Mouse (Mus musculus) lung, embryonic 14.5 days (tissue): ENCODE measurements around the gene Bmpr1b. TPM values are rescaled to one million over a fixed set of nuclear protein-coding genes. Genes with fewer than 3 reads are reported as not detected.

Experiments used
- ATAC-seq: fragments of 200-750 bp; cut with Nextera tagmentation; 2 replicates; pipeline ENCODE4 v1.8.0; 2017; ENCODE audit warnings: mild to moderate bottlenecking, moderate TSS enrichment, moderate library complexity; ENCODE audit not compliant: insufficient read depth
- DNase-seq: peaks from one replicate; pipeline ENCODE4 v3.0.0-alpha.2; 2015
- H3K27ac ChIP-seq: fragments of 300-500 bp; sonication (generic); 2 replicates; pipeline ENCODE4 v1.5.1; 2014; ENCODE audit warnings: low read depth, mild to moderate bottlenecking, moderate library complexity
- H3K27me3 ChIP-seq: fragments of 300-500 bp; sonication (generic); 2 replicates; pipeline ENCODE4 v1.6.1; 2014; ENCODE audit warnings: low read length, control low read depth; ENCODE audit not compliant: insufficient read depth
- H3K36me3 ChIP-seq: fragments of 300-500 bp; sonication (generic); 2 replicates; pipeline ENCODE4 v1.6.1; 2014; ENCODE audit warnings: control low read depth; ENCODE audit not compliant: insufficient read depth
- H3K4me1 ChIP-seq: fragments of 300-500 bp; sonication (generic); 2 replicates; pipeline ENCODE4 v1.6.1; 2014; ENCODE audit warnings: antibody characterized with exemption, control low read depth; ENCODE audit not compliant: insufficient read depth
- H3K4me2 ChIP-seq: fragments of 300-500 bp; sonication (generic); 2 replicates; pipeline ENCODE4 v1.6.1; 2014; ENCODE audit warnings: mild to moderate bottlenecking
- H3K4me3 ChIP-seq: fragments of 300-500 bp; sonication (generic); 2 replicates; pipeline ENCODE4 v1.5.1; 2014; ENCODE audit warnings: low read depth, low read length
- H3K9ac ChIP-seq: fragments of 300-500 bp; sonication (generic); 2 replicates; pipeline ENCODE4 v1.6.1; 2014
- H3K9me3 ChIP-seq: fragments of 300-500 bp; sonication (generic); 2 replicates; pipeline ENCODE4 v1.6.1; 2016; ENCODE audit warnings: low read depth, low read length, control low read depth
- CTCF ChIP-seq: IDR thresholded peaks from 2 replicates; pipeline ENCODE4 v1.5.1; 2016; ENCODE audit warnings: antibody characterized with exemption, low read depth
- whole genome bisulfite sequencing: fragments of 180-500 bp; shearing (Covaris S2); extraction: QIAGEN DNeasy Blood & Tissue Kit; methylation state at CpG from one replicate; pipeline ENCODE4 v1.1.7; 2014; 5-methylcytosine and 5-hydroxymethylcytosine counted together
- polyA plus RNA-seq: library from polyadenylated mRNA; unstranded; fragments of >200 nt; fragmentation: Nextera tagmentation; extraction: Ambion mirVana; gene quantifications from 2 replicates; pipeline ENCODE4 v1.2.1, GENCODE M21; 2014

Bmpr1b gene
- polyA plus RNA-seq, 1 experiment from 2014 or later = 6.7 TPM

GRCm38 (mm10) chr3:141872337-141873042, 296.7 kb downstream of the Bmpr1b start:
- no peak for DNase-seq
- H3K27ac ChIP-seq = no peak overlapping the region
- no peak for ATAC-seq
- WGBS = 81% methylated on average over 10 of the region's 10 CpGs
- H3K4me1 ChIP-seq = no peaks in the 10 kb centered on the region
- H3K4me2 ChIP-seq = no peak overlapping the region
- no peaks in the 10 kb centered on the region for H3K36me3 ChIP-seq
- H3K9me3 ChIP-seq = no peaks in the 10 kb centered on the region
- no peaks in the 10 kb centered on the region for H3K27me3 ChIP-seq
- no peak for TF ChIP-seq CTCF
- no peak overlapping the region for H3K4me3 ChIP-seq
- no peak overlapping the region for H3K9ac ChIP-seq

- Histone ChIP-seq H3K9ac (no peak overlapping the region), H3K4me1 (no peaks in the 10 kb centered on the region), H3K27me3 (no peaks in the 10 kb centered on the region), H3K4me3 (no peak overlapping the region), H3K27ac (no peak overlapping the region), H3K4me2 (no peak overlapping the region), H3K36me3 (no peaks in the 10 kb centered on the region), H3K9me3 (no peaks in the 10 kb centered on the region)
- DNase-seq = no peak
- 69% methylated on average over 3 of the region's 3 CpGs for WGBS
- no peak for ATAC-seq
- no peak for TF ChIP-seq CTCF
Measured at GRCm38 (mm10) chr3:141871805-141872204, 297.4 kb downstream of the Bmpr1b start.

- Histone ChIP-seq H3K4me1 (no peaks in the 10 kb centered on the region), H3K27ac (no peak overlapping the region), H3K36me3 (no peaks in the 10 kb centered on the region), H3K9me3 (no peaks in the 10 kb centered on the region), H3K4me3 (no peak overlapping the region), H3K27me3 (no peaks in the 10 kb centered on the region), H3K4me2 (no peak overlapping the region), H3K9ac (no peak overlapping the region)
- ATAC-seq (peak; percentile 89), DNase-seq (peak; percentile 87)
- WGBS = 15% methylated on average over 13 of the region's 13 CpGs
- TF ChIP-seq CTCF = peak; percentile 88
Measured at GRCm38 (mm10) chr3:141862816-141863461, 306.3 kb downstream of the Bmpr1b start.

- Histone ChIP-seq H3K27me3 (no peaks in the 10 kb centered on the region), H3K27ac (no peak overlapping the region), H3K4me2 (no peak overlapping the region), H3K4me1 (no peaks in the 10 kb centered on the region), H3K9ac (no peak overlapping the region), H3K36me3 (no peaks in the 10 kb centered on the region; the same call in 1 of the 2 replicates), H3K9me3 (no peaks in the 10 kb centered on the region), H3K4me3 (no peak overlapping the region)
- WGBS = 59% methylated on average over 8 of the region's 8 CpGs
- DNase-seq (peak; percentile 41), ATAC-seq (peak; percentile 62; the same call in 1 of the 2 replicates)
- TF ChIP-seq CTCF = no peak
Measured at GRCm38 (mm10) chr3:141857123-141857522, 312.1 kb downstream of the Bmpr1b start.

GRCm38 (mm10) chr3:141854339-141854738, 314.9 kb downstream of the Bmpr1b start:
- WGBS = 75% methylated on average over 4 of the region's 4 CpGs
- ATAC-seq = no peak
- H3K4me3 ChIP-seq = no peak overlapping the region
- H3K4me2 ChIP-seq = no peak overlapping the region
- no peaks in the 10 kb centered on the region; the same call in 1 of the 2 replicates for H3K36me3 ChIP-seq
- H3K27me3 ChIP-seq = no peaks in the 10 kb centered on the region
- no peak for DNase-seq
- H3K27ac ChIP-seq = no peak overlapping the region
- no peaks in the 10 kb centered on the region for H3K4me1 ChIP-seq
- no peaks in the 10 kb centered on the region for H3K9me3 ChIP-seq
- TF ChIP-seq CTCF = no peak
- no peak overlapping the region for H3K9ac ChIP-seq

- TF ChIP-seq CTCF = no peak
- H3K4me1 ChIP-seq = no peaks in the 10 kb centered on the region
- H3K9ac ChIP-seq = no peak overlapping the region
- no peak overlapping the region for H3K4me2 ChIP-seq
- H3K27me3 ChIP-seq = no peaks in the 10 kb centered on the region
- DNase-seq (no peak), ATAC-seq (no peak)
- no peaks in the 10 kb centered on the region for H3K36me3 ChIP-seq
- H3K27ac ChIP-seq = no peak overlapping the region
- no peaks in the 10 kb centered on the region for H3K9me3 ChIP-seq
- no peak overlapping the region for H3K4me3 ChIP-seq
- 77% methylated on average over 7 of the region's 7 CpGs for WGBS
Measured at GRCm38 (mm10) chr3:141850141-141850540, 319.1 kb downstream of the Bmpr1b start.

- no peaks in the 10 kb centered on the region for H3K27me3 ChIP-seq
- no peak overlapping the region for H3K9ac ChIP-seq
- H3K4me1 ChIP-seq = no peaks in the 10 kb centered on the region
- no peak for DNase-seq
- no peak for TF ChIP-seq CTCF
- no peak for ATAC-seq
- no peak overlapping the region for H3K4me3 ChIP-seq
- no peak overlapping the region for H3K4me2 ChIP-seq
- 75% methylated on average over 1 of the region's 1 CpGs for WGBS
- H3K36me3 ChIP-seq = no peaks in the 10 kb centered on the region
- H3K9me3 ChIP-seq = no peaks in the 10 kb centered on the region
- H3K27ac ChIP-seq = no peak overlapping the region
Measured at GRCm38 (mm10) chr3:141849206-141849605, 320.0 kb downstream of the Bmpr1b start.
